Mouse (Mus musculus): ENCODE data around the gene Fam167b.

Fam167b gene

GRCm38 (mm10) chr4:129608426-129609025 lies 30.2 kb upstream of the Fam167b start:
- peak; percentile 76 for DNase-seq (ENCODE audit: low spot score)

GRCm38 (mm10) chr4:129600233-129601158 lies 22.1 kb upstream of the Fam167b start, which contains the start of the genes Eif3i and Tmem234:
Gene Eif3i, minus strand, starts transcription at chr4:129600648.
Gene Tmem234, plus strand, starts transcription at chr4:129600668.
- DNase-seq (ENCODE audit: low spot score), result peak; percentile 72

- DNase-seq (ENCODE audit: low spot score), result no peak
Observed at GRCm38 (mm10) chr4:129588865-129589264, 10.5 kb upstream of the Fam167b start.

- no peak for DNase-seq (ENCODE audit: low spot score)
Observed at GRCm38 (mm10) chr4:129586943-129587342, 8.6 kb upstream of the Fam167b start.

GRCm38 (mm10) chr4:129585773-129586172 lies 7.4 kb upstream of the Fam167b start:
- no peak for DNase-seq (ENCODE audit: low spot score)

GRCm38 (mm10) chr4:129584884-129585608 lies 6.7 kb upstream of the Fam167b start:
- peak; percentile 83 for DNase-seq (ENCODE audit: low spot score)

GRCm38 (mm10) chr4:129584370-129584769 lies 6.0 kb upstream of the Fam167b start:
- no peak for DNase-seq (ENCODE audit: low spot score)

- no peak for DNase-seq (ENCODE audit: low spot score)
Observed at GRCm38 (mm10) chr4:129582251-129582650, 3.9 kb upstream of the Fam167b start.

GRCm38 (mm10) chr4:129580347-129580746 lies 2.0 kb upstream of the Fam167b start:
- DNase-seq (ENCODE audit: low spot score), result no peak

- DNase-seq (ENCODE audit: low spot score), result no peak
Observed at GRCm38 (mm10) chr4:129577688-129578087, 661 bp downstream of the Fam167b start.

GRCm38 (mm10) chr4:129576863-129577491 lies 1.4 kb downstream of the Fam167b start:
- peak; percentile 48 for DNase-seq (ENCODE audit: low spot score)

- DNase-seq (ENCODE audit: low spot score), result no peak
Observed at GRCm38 (mm10) chr4:129575171-129575844, 3.0 kb downstream of the Fam167b start.

- DNase-seq (ENCODE audit: low spot score), result no peak
Observed at GRCm38 (mm10) chr4:129573430-129573829, 4.9 kb downstream of the Fam167b start, which contains the start of gene Lck. Gene Lck, minus strand, starts transcription at chr4:129573641.

- no peak for DNase-seq (ENCODE audit: low spot score)
Observed at GRCm38 (mm10) chr4:129573093-129573370, 5.3 kb downstream of the Fam167b start.

- no peak for DNase-seq (ENCODE audit: low spot score)
Observed at GRCm38 (mm10) chr4:129572236-129573092, 5.9 kb downstream of the Fam167b start.

GRCm38 (mm10) chr4:129571551-129572084 lies 6.7 kb downstream of the Fam167b start:
- DNase-seq (ENCODE audit: low spot score), result no peak

GRCm38 (mm10) chr4:129570028-129570427 lies 8.3 kb downstream of the Fam167b start:
- no peak for DNase-seq (ENCODE audit: low spot score)

- no peak for DNase-seq (ENCODE audit: low spot score)
Observed at GRCm38 (mm10) chr4:129568366-129568765, 10.0 kb downstream of the Fam167b start.

- no peak for DNase-seq (ENCODE audit: low spot score)
Observed at GRCm38 (mm10) chr4:129565139-129565538, 13.2 kb downstream of the Fam167b start.

GRCm38 (mm10) chr4:129563718-129564117 lies 14.6 kb downstream of the Fam167b start:
- DNase-seq (ENCODE audit: low spot score), result no peak
